Mouse (Mus musculus) thymus, postnatal 36 days (tissue): Measurements from ENCODE around the gene Paxx.
"Not testable (repeated sequence)": the region's sequence is repeated elsewhere in the genome, so short reads cannot be mapped to it uniquely, and the experiment has no call there.

Experiments
- DNase-seq, 2 experiments: peaks; one replicate each; pipeline ENCODE4 v3.0.0; 2022; ENCODE audit warnings: mixed read lengths in 2 of 2

The Paxx gene

GRCm38 (mm10) chr2:25441067-25441466 lies 19.8 kb downstream of the Paxx start:
- DNase-seq: no peak

GRCm38 (mm10) chr2:25436286-25436820 lies 24.5 kb downstream of the Paxx start:
- DNase-seq: no peak

- peak in 1 of 2 experiments; percentile 1 for DNase-seq
Observed at GRCm38 (mm10) chr2:25434292-25434691, 26.6 kb downstream of the Paxx start.

- peak in 1 of 2 experiments; percentile 0 for DNase-seq
Observed at GRCm38 (mm10) chr2:25433101-25433500, 27.8 kb downstream of the Paxx start.

GRCm38 (mm10) chr2:25432326-25433098 lies 28.4 kb downstream of the Paxx start:
- DNase-seq: peak in 1 of 2 experiments; percentile 1

- peak in 1 of 2 experiments; percentile 1 for DNase-seq
Observed at GRCm38 (mm10) chr2:25431308-25431855, 29.5 kb downstream of the Paxx start.

- peak; percentile 1 to 5 for DNase-seq
Observed at GRCm38 (mm10) chr2:25430395-25431233, 30.3 kb downstream of the Paxx start.

- DNase-seq: peak in 1 of 2 experiments; percentile 11
Observed at GRCm38 (mm10) chr2:25429435-25430180, 31.3 kb downstream of the Paxx start.

GRCm38 (mm10) chr2:25428442-25429236 lies 32.3 kb downstream of the Paxx start, which contains the start of gene Abca2:
Gene Abca2, plus strand, starts transcription at chr2:25428703.
- peak; percentile 95 to 96 for DNase-seq

- peak in 1 of 2 experiments; percentile 6 for DNase-seq
Observed at GRCm38 (mm10) chr2:25427256-25427655, 33.6 kb downstream of the Paxx start.

- DNase-seq: peak; percentile 59 to 63
Observed at GRCm38 (mm10) chr2:25426721-25427191, 34.1 kb downstream of the Paxx start.

- DNase-seq: peak in 1 of 2 experiments; percentile 5
Observed at GRCm38 (mm10) chr2:25425481-25425880, 35.4 kb downstream of the Paxx start.

GRCm38 (mm10) chr2:25423626-25424025 lies 37.3 kb downstream of the Paxx start:
- DNase-seq: no peak

GRCm38 (mm10) chr2:25422587-25423410 lies 38.1 kb downstream of the Paxx start, which contains the start of gene Fut7:
Gene Fut7, plus strand, starts transcription at chr2:25423267.
- peak; percentile 46 to 61 for DNase-seq

GRCm38 (mm10) chr2:25421896-25422295 lies 39.0 kb downstream of the Paxx start:
- peak; percentile 50 to 54 for DNase-seq

- no peak for DNase-seq
Observed at GRCm38 (mm10) chr2:25417426-25417825, 43.5 kb downstream of the Paxx start.

- DNase-seq: not testable (repeated sequence)
Observed at GRCm38 (mm10) chr2:25413436-25413835, 47.5 kb downstream of the Paxx start.

- no peak for DNase-seq
Observed at GRCm38 (mm10) chr2:25408908-25409307, 52.0 kb downstream of the Paxx start.
